Mouse (Mus musculus): Measurements from ENCODE around the gene Sardh.
A peak's percentile ranks its signal among the peaks of the same experiment; 100 is the strongest.

DNA sequence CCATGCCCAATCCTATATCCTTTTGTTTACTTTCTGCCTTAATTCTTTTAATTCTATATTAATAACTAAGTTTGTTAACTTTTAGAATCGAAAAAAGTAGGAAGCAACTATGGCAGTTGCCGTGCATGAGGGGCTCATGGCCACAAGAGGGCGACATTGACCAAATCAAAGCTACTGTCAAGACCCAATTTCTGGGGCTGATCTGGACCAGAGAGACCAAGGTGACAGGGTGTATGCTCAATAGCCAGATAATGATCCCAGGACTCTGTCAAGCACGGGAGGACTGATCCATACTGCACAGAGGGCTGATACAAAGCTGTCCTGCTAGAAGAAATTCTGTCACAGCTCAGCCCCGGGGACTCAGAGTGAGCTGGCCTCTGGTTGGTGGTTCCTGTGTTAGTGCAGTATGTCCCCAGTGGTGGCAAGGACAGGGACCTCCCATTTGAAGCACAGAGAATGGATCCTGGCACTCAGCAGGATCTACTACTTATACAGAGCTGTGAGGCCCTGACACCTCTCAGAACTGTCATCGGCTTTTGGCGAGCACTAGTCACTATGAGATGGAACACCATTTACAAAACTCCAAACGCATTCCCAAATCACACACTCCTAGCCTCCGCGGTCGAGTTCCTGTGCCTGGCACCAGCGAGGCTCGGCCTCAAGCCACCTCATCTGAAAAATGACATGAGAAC is 32.9 kb upstream of the Sardh start:
- TF ChIP-seq CTCF (IDR thresholded peaks at IDR 0.05) (peak; percentile 86), EP300 (IDR thresholded peaks at IDR 0.05) (no peak)

All from lung, postnatal 0 days (tissue).